Mouse (Mus musculus) embryonic fibroblast, embryonic 13.5 days (primary cell): ENCODE results near the gene Scrt2. TPM values are rescaled to one million over a fixed set of nuclear protein-coding genes. Genes with fewer than 3 reads are reported as not detected.
"Not testable (repeated sequence)": the region's sequence is repeated elsewhere in the genome, so short reads cannot be mapped to it uniquely, and the experiment has no call there.

Experiments
- H3K27ac ChIP-seq: 2 replicates; pipeline ENCODE4 v1.5.1; 2012; ENCODE audit warnings: low read length, control low read depth, inconsistent platforms; ENCODE audit not compliant: insufficient read depth
- H3K4me1 ChIP-seq: 2 replicates; pipeline ENCODE4 v1.6.1; 2011; ENCODE audit warnings: low read length; ENCODE audit not compliant: control insufficient read depth, insufficient read depth
- H3K4me3 ChIP-seq: 2 replicates; pipeline ENCODE4 v1.5.1; 2011; ENCODE audit warnings: mild to moderate bottlenecking, control low read depth, low read length; ENCODE audit not compliant: insufficient read depth
- CTCF ChIP-seq: IDR thresholded peaks from 2 replicates; pipeline ENCODE4 v1.5.1; 2011; ENCODE audit warnings: mild to moderate bottlenecking, control low read depth, low read length, moderate library complexity, borderline replicate concordance; ENCODE audit not compliant: insufficient read depth
- POLR2A ChIP-seq: IDR thresholded peaks from 2 replicates; pipeline ENCODE4 v1.6.1; 2011; ENCODE audit warnings: low read depth, mild to moderate bottlenecking, control low read depth, low read length, moderate library complexity
- polyA plus RNA-seq: library from polyadenylated mRNA; stranded (reverse); fragments of >200 nt; gene quantifications from 2 replicates; pipeline ENCODE4 v1.2.4, GENCODE M21; 2011; ENCODE audit warnings: low read depth; ENCODE audit not compliant: missing spikeins, insufficient read length

Gene Scrt2
- polyA plus RNA-seq, 1 experiment, result not detected

- Histone ChIP-seq H3K4me1 (no peaks in the 10 kb centered on the region), H3K4me3 (no peak overlapping the region), H3K27ac (no peak overlapping the region)
- TF ChIP-seq CTCF (no peak), POLR2A (no peak)
These were observed 24.7 kb upstream of the Scrt2 start for GRCm38 (mm10) chr2:152056368-152057251.

GRCm38 (mm10) chr2:152057252-152057563 lies 24.1 kb upstream of the Scrt2 start:
- no peaks in the 10 kb centered on the region for H3K4me1 ChIP-seq
- TF ChIP-seq CTCF (no peak), POLR2A (no peak)
- no peak overlapping the region for H3K4me3 ChIP-seq
- no peak overlapping the region for H3K27ac ChIP-seq

- not testable (repeated sequence) for H3K27ac ChIP-seq, H3K4me3 ChIP-seq, H3K4me1 ChIP-seq
These were observed 18.5 kb upstream of the Scrt2 start for GRCm38 (mm10) chr2:152062817-152063216.

GRCm38 (mm10) chr2:152068660-152069433 lies 12.5 kb upstream of the Scrt2 start:
- no peak for TF ChIP-seq POLR2A
- TF ChIP-seq CTCF, result no peak
- H3K4me3 ChIP-seq, result no peak overlapping the region
- H3K4me1 ChIP-seq, result no peaks in the 10 kb centered on the region
- no peak overlapping the region for H3K27ac ChIP-seq

GRCm38 (mm10) chr2:152069434-152069786 lies 11.9 kb upstream of the Scrt2 start:
- no peaks in the 10 kb centered on the region for H3K4me1 ChIP-seq
- no peak overlapping the region for H3K4me3 ChIP-seq
- no peak overlapping the region for H3K27ac ChIP-seq
- TF ChIP-seq POLR2A (no peak), CTCF (no peak)

- Histone ChIP-seq H3K4me1 (no peaks in the 10 kb centered on the region), H3K4me3 (no peak overlapping the region), H3K27ac (no peak overlapping the region)
- no peak for TF ChIP-seq POLR2A
These were observed 11.4 kb upstream of the Scrt2 start for GRCm38 (mm10) chr2:152069941-152070340.

- no peak overlapping the region for H3K27ac ChIP-seq
- TF ChIP-seq POLR2A (no peak), CTCF (no peak)
These were observed 6.8 kb upstream of the Scrt2 start for GRCm38 (mm10) chr2:152074521-152074920.

GRCm38 (mm10) chr2:152075294-152075889 lies 5.9 kb upstream of the Scrt2 start:
- TF ChIP-seq POLR2A (no peak), CTCF (no peak)
- Histone ChIP-seq H3K27ac (no peak overlapping the region), H3K4me3 (no peak overlapping the region), H3K4me1 (no peaks in the 10 kb centered on the region)

More at GRCm38 (mm10) chr2:152074521-152074920, 6.8 kb upstream of the Scrt2 start:
- no peak overlapping the region for H3K4me3 ChIP-seq
- H3K4me1 ChIP-seq, result no peaks in the 10 kb centered on the region

GRCm38 (mm10) chr2:152077337-152077736 lies 4.0 kb upstream of the Scrt2 start:
- H3K4me3 ChIP-seq, result no peak overlapping the region
- H3K4me1 ChIP-seq, result no peaks in the 10 kb centered on the region
- TF ChIP-seq POLR2A, result no peak
- TF ChIP-seq CTCF, result no peak
- no peak overlapping the region for H3K27ac ChIP-seq

GRCm38 (mm10) chr2:152081641-152082448 lies 516 bp downstream of the Scrt2 start:
- no peaks in the 10 kb centered on the region for H3K4me1 ChIP-seq
- TF ChIP-seq POLR2A (no peak), CTCF (no peak)
- no peak overlapping the region for H3K4me3 ChIP-seq
- H3K27ac ChIP-seq, result no peak overlapping the region
